Mouse (Mus musculus) hindbrain, embryonic 12.5 days (tissue): ENCODE measurements around the gene Pdxp. TPM values are rescaled to one million over a fixed set of nuclear protein-coding genes. Genes with fewer than 3 reads are reported as not detected.

Experiments
- ATAC-seq: fragments of 200-750 bp; cut with Nextera tagmentation; 2 replicates; pipeline ENCODE4 v1.8.0; 2017; ENCODE audit warnings: moderate TSS enrichment; ENCODE audit not compliant: low FRiP score
- H3K27ac ChIP-seq: fragments of 300-500 bp; sonication (generic); 2 replicates; pipeline ENCODE4 v1.5.1; 2016; ENCODE audit warnings: mild to moderate bottlenecking
- H3K27me3 ChIP-seq: fragments of 300-500 bp; sonication (generic); 2 replicates; pipeline ENCODE4 v1.6.1; 2016; ENCODE audit warnings: mild to moderate bottlenecking
- H3K36me3 ChIP-seq: fragments of 300-500 bp; sonication (generic); 2 replicates; pipeline ENCODE4 v1.6.1; 2016; ENCODE audit warnings: mild to moderate bottlenecking
- H3K4me1 ChIP-seq: fragments of 300-500 bp; sonication (generic); 2 replicates; pipeline ENCODE4 v1.6.1; 2016
- H3K4me2 ChIP-seq: fragments of 300-500 bp; sonication (generic); replicated peaks from 2 replicates; pipeline ENCODE4 v1.6.1; 2016; ENCODE audit warnings: mild to moderate bottlenecking
- H3K4me3 ChIP-seq: fragments of 300-500 bp; sonication (generic); 2 replicates; pipeline ENCODE4 v1.5.1; 2016; ENCODE audit warnings: mild to moderate bottlenecking
- H3K9ac ChIP-seq: fragments of 300-500 bp; sonication (generic); 2 replicates; pipeline ENCODE4 v1.6.1; 2016; ENCODE audit warnings: mild to moderate bottlenecking, moderate library complexity
- H3K9me3 ChIP-seq: fragments of 300-500 bp; sonication (generic); replicated peaks from 2 replicates; pipeline ENCODE4 v1.6.1; 2016; ENCODE audit warnings: mild to moderate bottlenecking
- WGBS: fragments of 180-500 bp; shearing (Covaris S2); methylation state at CpG from one replicate; pipeline ENCODE4 v1.1.7; 2016; 5-methylcytosine and 5-hydroxymethylcytosine counted together
- polyA plus RNA-seq: library from polyadenylated mRNA; unstranded; fragments of >200 nt; fragmentation: Nextera tagmentation; extraction: Ambion mirVana; gene quantifications from 2 replicates; pipeline ENCODE4 v1.2.1, GENCODE M21; 2016

The Pdxp gene
- polyA plus RNA-seq = 48.1 and 49.0 TPM in 2 replicates

- peak; percentile 94 for ATAC-seq
- H3K4me3 ChIP-seq = peak within 1 kb of the TSS; percentile 72
- peak within 1 kb of the TSS; percentile 85 for H3K9ac ChIP-seq
- H3K4me2 ChIP-seq = peak within 1 kb of the TSS; percentile 96
- H3K9me3 ChIP-seq = no peaks in the 10 kb centered on the region
- no peaks in the 10 kb centered on the region for H3K27me3 ChIP-seq
- peaks cover 35% of the 10 kb centered on the region for H3K4me1 ChIP-seq
- peaks cover 11% of the 10 kb centered on the region; the same call in 1 of the 2 replicates for H3K36me3 ChIP-seq
- H3K27ac ChIP-seq = peak within 1 kb of the TSS; percentile 96
- under 1% methylated on average over 51 of the region's 51 CpGs for WGBS
Observed at GRCm38 (mm10) chr15:78913632-78914090, at the start of gene Pdxp. Pdxp (plus strand) TSS chr15:78913919.

GRCm38 (mm10) chr15:78868398-78868797 is 45.3 kb upstream of the Pdxp start:
- no peaks in the 10 kb centered on the region for H3K9me3 ChIP-seq
- 27% methylated on average over 9 of the region's 9 CpGs for WGBS
- H3K9ac ChIP-seq = no peak overlapping the region
- H3K4me2 ChIP-seq = no peak overlapping the region
- H3K27ac ChIP-seq = peak overlapping the region; percentile 56
- peak; percentile 51 for ATAC-seq
- no peaks in the 10 kb centered on the region for H3K27me3 ChIP-seq
- H3K4me3 ChIP-seq = no peak overlapping the region
- no peaks in the 10 kb centered on the region for H3K36me3 ChIP-seq
- peaks cover 6% of the 10 kb centered on the region; the same call in 1 of the 2 replicates for H3K4me1 ChIP-seq

- Histone ChIP-seq H3K4me2 (no peak overlapping the region), H3K9ac (no peak overlapping the region), H3K4me3 (no peak overlapping the region), H3K9me3 (no peaks in the 10 kb centered on the region), H3K27ac (peak overlapping the region; percentile 56), H3K27me3 (no peaks in the 10 kb centered on the region), H3K36me3 (no peaks in the 10 kb centered on the region), H3K4me1 (peaks cover 6% of the 10 kb centered on the region; the same call in 1 of the 2 replicates)
- WGBS = 47% methylated on average over 7 of the region's 7 CpGs
- ATAC-seq = 0 out of 2 replicates have a peak, but pooled peaks have one; percentile 24
Observed at GRCm38 (mm10) chr15:78868826-78869233, 44.9 kb upstream of the Pdxp start.

GRCm38 (mm10) chr15:78869775-78870174 is 43.9 kb upstream of the Pdxp start:
- no peak for ATAC-seq
- Histone ChIP-seq H3K9ac (no peak overlapping the region), H3K27ac (no peak overlapping the region), H3K27me3 (no peaks in the 10 kb centered on the region), H3K36me3 (no peaks in the 10 kb centered on the region), H3K4me1 (peaks cover 6% of the 10 kb centered on the region; the same call in 1 of the 2 replicates), H3K4me2 (no peak overlapping the region), H3K4me3 (no peak overlapping the region), H3K9me3 (no peaks in the 10 kb centered on the region)
- 30% methylated on average over 6 of the region's 6 CpGs for WGBS

- no peaks in the 10 kb centered on the region for H3K36me3 ChIP-seq
- H3K9ac ChIP-seq = no peak overlapping the region
- 58% methylated on average over 5 of the region's 5 CpGs for WGBS
- no peak overlapping the region for H3K27ac ChIP-seq
- no peak for ATAC-seq
- no peak overlapping the region for H3K4me3 ChIP-seq
- H3K4me2 ChIP-seq = no peak overlapping the region
- no peaks in the 10 kb centered on the region for H3K9me3 ChIP-seq
- peaks cover 19% of the 10 kb centered on the region for H3K4me1 ChIP-seq
- H3K27me3 ChIP-seq = no peaks in the 10 kb centered on the region
Observed at GRCm38 (mm10) chr15:78872021-78872608, 41.6 kb upstream of the Pdxp start.

GRCm38 (mm10) chr15:78873803-78874435 is 39.8 kb upstream of the Pdxp start:
- Histone ChIP-seq H3K9ac (no peak overlapping the region), H3K27ac (no peak overlapping the region)
- 52% methylated on average over 13 of the region's 13 CpGs for WGBS

GRCm38 (mm10) chr15:78874989-78875388 is 38.7 kb upstream of the Pdxp start:
- ATAC-seq = no peak
- H3K9ac ChIP-seq = no peak overlapping the region
- peak overlapping the region; percentile 98; the same call in 1 of the 2 replicates for H3K27ac ChIP-seq

More at GRCm38 (mm10) chr15:78873803-78874435, 39.8 kb upstream of the Pdxp start:
- Histone ChIP-seq H3K4me2 (no peak overlapping the region), H3K9me3 (no peaks in the 10 kb centered on the region), H3K4me1 (peaks cover 22% of the 10 kb centered on the region), H3K36me3 (no peaks in the 10 kb centered on the region), H3K27me3 (no peaks in the 10 kb centered on the region), H3K4me3 (no peak overlapping the region)
- no peak for ATAC-seq

GRCm38 (mm10) chr15:78875537-78875936 is 38.2 kb upstream of the Pdxp start:
- ATAC-seq = no peak
- WGBS = 84% methylated on average over 5 of the region's 5 CpGs
- H3K4me3 ChIP-seq = no peak overlapping the region

More at GRCm38 (mm10) chr15:78874989-78875388, 38.7 kb upstream of the Pdxp start:
- no peaks in the 10 kb centered on the region for H3K27me3 ChIP-seq
- H3K36me3 ChIP-seq = no peaks in the 10 kb centered on the region; the same call in 1 of the 2 replicates
- H3K4me2 ChIP-seq = no peak overlapping the region
- peaks cover 29% of the 10 kb centered on the region for H3K4me1 ChIP-seq
- no peak overlapping the region for H3K4me3 ChIP-seq
- 80% methylated on average over 8 of the region's 8 CpGs for WGBS
- no peaks in the 10 kb centered on the region for H3K9me3 ChIP-seq

GRCm38 (mm10) chr15:78876258-78876696 is 37.4 kb upstream of the Pdxp start:
- Histone ChIP-seq H3K4me2 (peak overlapping the region; percentile 90), H3K27me3 (no peaks in the 10 kb centered on the region), H3K4me1 (peaks cover 29% of the 10 kb centered on the region), H3K9ac (peak overlapping the region; percentile 79), H3K9me3 (no peaks in the 10 kb centered on the region), H3K4me3 (peak overlapping the region; percentile 76), H3K36me3 (peaks cover 12% of the 10 kb centered on the region), H3K27ac (peak overlapping the region; percentile 98)
- WGBS = 3% methylated on average over 17 of the region's 17 CpGs
- peak; percentile 27; the same call in 1 of the 2 replicates for ATAC-seq

More at GRCm38 (mm10) chr15:78875537-78875936, 38.2 kb upstream of the Pdxp start:
- peak overlapping the region; percentile 98 for H3K27ac ChIP-seq
- no peak overlapping the region for H3K9ac ChIP-seq
- peaks cover 5% of the 10 kb centered on the region; the same call in 1 of the 2 replicates for H3K36me3 ChIP-seq
- no peaks in the 10 kb centered on the region for H3K9me3 ChIP-seq
- peak overlapping the region; percentile 90 for H3K4me2 ChIP-seq
- H3K27me3 ChIP-seq = no peaks in the 10 kb centered on the region
- peaks cover 29% of the 10 kb centered on the region for H3K4me1 ChIP-seq

- Histone ChIP-seq H3K9ac (peak within 1 kb of the TSS; percentile 79), H3K27me3 (no peaks in the 10 kb centered on the region), H3K4me1 (peaks cover 29% of the 10 kb centered on the region), H3K4me2 (peak within 1 kb of the TSS; percentile 90), H3K36me3 (peaks cover 21% of the 10 kb centered on the region), H3K27ac (peak within 1 kb of the TSS; percentile 98), H3K4me3 (peak within 1 kb of the TSS; percentile 76), H3K9me3 (no peaks in the 10 kb centered on the region)
- WGBS = under 1% methylated on average over 76 of the region's 95 CpGs
- ATAC-seq = peak; percentile 93
Observed at GRCm38 (mm10) chr15:78876991-78877809, 36.5 kb upstream of the Pdxp start, which contains the start of gene Gga1. Gga1 (plus strand) TSS chr15:78877190.

GRCm38 (mm10) chr15:78877810-78878390 is 35.8 kb upstream of the Pdxp start:
- Histone ChIP-seq H3K4me2 (peak overlapping the region; percentile 90), H3K27me3 (no peaks in the 10 kb centered on the region), H3K4me1 (peaks cover 29% of the 10 kb centered on the region), H3K4me3 (peak overlapping the region; percentile 76), H3K9me3 (no peaks in the 10 kb centered on the region), H3K27ac (peak overlapping the region; percentile 98), H3K9ac (peak overlapping the region; percentile 79), H3K36me3 (peaks cover 28% of the 10 kb centered on the region)
- ATAC-seq = no peak; the same call in 1 of the 2 replicates
- WGBS = under 1% methylated on average over 16 of the region's 17 CpGs
